Mouse (Mus musculus) E14TG2a.4 (cell line): ENCODE results near the gene Bcar3.

Source experiments
- H3K27me3 ChIP-seq: 2 replicates; pipeline ENCODE4 v1.6.1; 2014; ENCODE audit warnings: low read length, control low read depth; ENCODE audit not compliant: insufficient read depth
- H3K36me3 ChIP-seq: 2 replicates; pipeline ENCODE4 v1.6.1; 2014; ENCODE audit warnings: low read length, control low read depth; ENCODE audit not compliant: insufficient read depth
- H3K4me1 ChIP-seq: replicated peaks from 2 replicates; pipeline ENCODE4 v1.6.1; 2014; ENCODE audit warnings: low read depth, low read length, control low read depth
- H3K4me3 ChIP-seq: replicated peaks from 2 replicates; pipeline ENCODE4 v1.5.1; 2014; ENCODE audit warnings: mild to moderate bottlenecking, low read length
- H3K9me3 ChIP-seq: 2 replicates; pipeline ENCODE4 v1.6.1; 2014; ENCODE audit warnings: low read length, control low read depth
- CTCF ChIP-seq: conservative IDR thresholded peaks from 2 replicates; pipeline ENCODE4 v1.5.1; 2014; ENCODE audit warnings: low read length
- NANOG ChIP-seq: IDR thresholded peaks from 2 replicates; pipeline ENCODE4 v1.6.1; 2014; ENCODE audit warnings: borderline replicate concordance, low read length, mixed read lengths
- POU5F1 ChIP-seq: IDR thresholded peaks from 2 replicates; pipeline ENCODE4 v1.6.1; 2014; ENCODE audit warnings: low read length, borderline replicate concordance

Gene Bcar3

DNA sequence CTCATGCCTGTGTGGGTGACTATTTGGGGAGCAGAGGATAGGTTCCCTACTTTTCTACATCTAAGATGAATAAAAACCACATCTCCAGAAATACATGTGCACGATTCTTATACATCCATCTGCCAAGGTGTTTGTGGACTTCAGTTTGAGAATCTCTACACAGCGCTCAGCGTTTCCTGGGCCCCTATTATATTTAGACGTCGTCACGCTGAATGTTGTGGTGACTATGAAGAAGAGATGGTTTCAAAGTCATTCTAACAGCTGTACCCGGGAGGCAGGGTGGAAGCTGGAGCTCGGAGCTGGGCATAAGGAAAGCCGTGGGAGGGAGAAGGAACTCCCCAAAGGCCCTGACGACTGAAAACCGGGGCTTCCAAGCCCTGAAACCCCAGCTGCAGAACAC, 178.5 kb downstream of the Bcar3 start:
- Histone ChIP-seq H3K27me3 (no peaks in the 10 kb centered on the region), H3K36me3 (peaks cover 3% of the 10 kb centered on the region; the same call in 1 of the 2 replicates), H3K9me3 (no peaks in the 10 kb centered on the region), H3K4me1 (peaks cover 87% of the 10 kb centered on the region), H3K4me3 (no peak overlapping the region)
- TF ChIP-seq NANOG (no peak), CTCF (no peak), POU5F1 (no peak)

DNA sequence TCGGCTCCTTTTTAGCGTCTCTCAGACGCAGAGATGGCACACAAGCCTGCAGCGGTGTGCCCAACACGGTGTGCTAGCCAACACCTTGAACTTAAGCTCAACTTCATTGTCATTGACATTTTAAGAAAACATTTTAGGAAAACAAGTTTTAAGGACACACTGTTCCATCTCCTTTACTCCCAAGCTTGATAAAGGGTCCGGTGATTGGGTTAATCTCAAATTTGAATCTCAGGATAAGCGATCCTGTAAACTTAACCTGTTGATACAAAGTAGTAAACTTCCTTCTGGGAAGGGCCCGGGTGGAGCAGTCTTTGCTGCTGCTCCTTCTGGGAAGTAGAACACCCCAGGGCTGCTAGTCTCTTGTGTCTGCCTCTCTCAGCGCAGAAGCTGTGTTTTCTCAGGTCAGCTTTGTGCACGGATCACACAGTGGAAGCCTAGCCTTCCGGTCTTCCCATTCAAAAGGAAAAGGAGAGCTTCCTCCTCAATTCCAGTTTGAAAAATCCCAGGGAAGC, 179.6 kb downstream of the Bcar3 start:
- no peaks in the 10 kb centered on the region for H3K27me3 ChIP-seq
- H3K9me3 ChIP-seq: no peaks in the 10 kb centered on the region
- no peak for TF ChIP-seq CTCF
- TF ChIP-seq NANOG: no peak
- no peak for TF ChIP-seq POU5F1
- peaks cover 86% of the 10 kb centered on the region for H3K4me1 ChIP-seq
- peak overlapping the region; percentile 26 for H3K4me3 ChIP-seq
- peaks cover 8% of the 10 kb centered on the region; the same call in 1 of the 2 replicates for H3K36me3 ChIP-seq

GRCm38 (mm10) chr3:122474067-122474466, 180.1 kb downstream of the Bcar3 start:
- Histone ChIP-seq H3K4me1 (peaks cover 86% of the 10 kb centered on the region), H3K4me3 (peak overlapping the region; percentile 26; the same call in 1 of the 2 replicates), H3K36me3 (peaks cover 13% of the 10 kb centered on the region; the same call in 1 of the 2 replicates), H3K27me3 (no peaks in the 10 kb centered on the region), H3K9me3 (no peaks in the 10 kb centered on the region)
- TF ChIP-seq CTCF (no peak), POU5F1 (no peak), NANOG (no peak)

GRCm38 (mm10) chr3:122474796-122475195, 180.9 kb downstream of the Bcar3 start:
- Histone ChIP-seq H3K4me1 (peaks cover 79% of the 10 kb centered on the region), H3K9me3 (no peaks in the 10 kb centered on the region), H3K27me3 (no peaks in the 10 kb centered on the region), H3K4me3 (no peak overlapping the region), H3K36me3 (peaks cover 15% of the 10 kb centered on the region; the same call in 1 of the 2 replicates)
- TF ChIP-seq NANOG (no peak), CTCF (no peak), POU5F1 (no peak)

- H3K9me3 ChIP-seq: no peaks in the 10 kb centered on the region
- peaks cover 15% of the 10 kb centered on the region; the same call in 1 of the 2 replicates for H3K36me3 ChIP-seq
- peaks cover 79% of the 10 kb centered on the region for H3K4me1 ChIP-seq
- no peaks in the 10 kb centered on the region for H3K27me3 ChIP-seq
- no peak for TF ChIP-seq CTCF
- no peak for TF ChIP-seq NANOG
- no peak for TF ChIP-seq POU5F1
- H3K4me3 ChIP-seq: no peak overlapping the region
Observed at GRCm38 (mm10) chr3:122475735-122476134, 181.8 kb downstream of the Bcar3 start.

DNA sequence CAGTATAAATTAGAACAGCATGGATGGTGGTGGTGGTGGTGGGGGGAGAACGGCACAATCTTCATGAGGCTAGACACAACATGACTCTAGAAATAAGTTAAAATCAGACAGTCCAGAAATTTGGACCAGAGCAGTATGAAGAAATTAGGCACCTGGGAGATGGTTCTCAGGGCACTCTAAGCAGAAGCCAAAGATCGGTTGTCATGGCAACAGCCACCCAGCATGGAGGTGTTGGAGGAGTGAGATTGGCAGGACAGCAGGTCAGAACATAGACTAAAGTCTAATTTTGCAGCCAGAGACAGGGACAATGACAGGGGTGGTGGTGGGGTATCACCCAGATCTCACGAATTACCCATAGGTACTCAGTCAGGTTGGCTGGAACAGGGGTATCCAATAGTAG, 182.7 kb downstream of the Bcar3 start:
- peaks cover 77% of the 10 kb centered on the region for H3K4me1 ChIP-seq
- no peaks in the 10 kb centered on the region for H3K9me3 ChIP-seq
- peaks cover 15% of the 10 kb centered on the region; the same call in 1 of the 2 replicates for H3K36me3 ChIP-seq
- TF ChIP-seq POU5F1 (no peak), NANOG (no peak), CTCF (no peak)
- no peaks in the 10 kb centered on the region for H3K27me3 ChIP-seq
- no peak overlapping the region for H3K4me3 ChIP-seq

GRCm38 (mm10) chr3:122477541-122477940, 183.6 kb downstream of the Bcar3 start:
- peaks cover 77% of the 10 kb centered on the region for H3K4me1 ChIP-seq
- H3K9me3 ChIP-seq: no peaks in the 10 kb centered on the region
- peaks cover 15% of the 10 kb centered on the region; the same call in 1 of the 2 replicates for H3K36me3 ChIP-seq
- H3K4me3 ChIP-seq: no peak overlapping the region
- TF ChIP-seq POU5F1 (no peak), CTCF (no peak), NANOG (no peak)
- H3K27me3 ChIP-seq: no peaks in the 10 kb centered on the region

- Histone ChIP-seq H3K4me3 (no peak overlapping the region), H3K36me3 (peaks cover 15% of the 10 kb centered on the region; the same call in 1 of the 2 replicates), H3K4me1 (peaks cover 78% of the 10 kb centered on the region), H3K9me3 (no peaks in the 10 kb centered on the region), H3K27me3 (no peaks in the 10 kb centered on the region)
- TF ChIP-seq CTCF: no peak
- no peak for TF ChIP-seq NANOG
- TF ChIP-seq POU5F1: no peak
Observed at GRCm38 (mm10) chr3:122478735-122479134, 184.8 kb downstream of the Bcar3 start.

GRCm38 (mm10) chr3:122480065-122480675, 186.2 kb downstream of the Bcar3 start:
- H3K27me3 ChIP-seq: no peaks in the 10 kb centered on the region

More at GRCm38 (mm10) chr3:122480065-122480675, 186.2 kb downstream of the Bcar3 start:
- TF ChIP-seq POU5F1: no peak
- TF ChIP-seq NANOG: no peak
- no peak for TF ChIP-seq CTCF
- no peaks in the 10 kb centered on the region for H3K9me3 ChIP-seq
- H3K4me1 ChIP-seq: peaks cover 77% of the 10 kb centered on the region
- H3K4me3 ChIP-seq: no peak overlapping the region
- peaks cover 15% of the 10 kb centered on the region; the same call in 1 of the 2 replicates for H3K36me3 ChIP-seq
